Mouse (Mus musculus) gastrocnemius, postnatal 14 days (tissue): Measurements from ENCODE around the gene Rab31. TPM values are rescaled to one million over a fixed set of nuclear protein-coding genes. Genes with fewer than 3 reads are reported as not detected.

Experiments used
- DNase-seq: peaks from one replicate; pipeline ENCODE4 v3.0.0; 2021; ENCODE audit warnings: mixed read lengths
- intact Hi-C: fragments of 180-260 bp; cut with DNase I; formaldehyde crosslinking; loops from one replicate; pipeline ENCODE4 v1.15.1; 2025; ENCODE audit warnings: low total_unique reads
- total RNA-seq, 2 experiments: library from RNA; stranded (reverse); gene quantifications; 2 replicates each; pipeline ENCODE4 v1.2.3; 2021

Rab31 gene
- total RNA-seq, 2 experiments from 2014 or later: 14.1 to 15.4 TPM

DNA sequence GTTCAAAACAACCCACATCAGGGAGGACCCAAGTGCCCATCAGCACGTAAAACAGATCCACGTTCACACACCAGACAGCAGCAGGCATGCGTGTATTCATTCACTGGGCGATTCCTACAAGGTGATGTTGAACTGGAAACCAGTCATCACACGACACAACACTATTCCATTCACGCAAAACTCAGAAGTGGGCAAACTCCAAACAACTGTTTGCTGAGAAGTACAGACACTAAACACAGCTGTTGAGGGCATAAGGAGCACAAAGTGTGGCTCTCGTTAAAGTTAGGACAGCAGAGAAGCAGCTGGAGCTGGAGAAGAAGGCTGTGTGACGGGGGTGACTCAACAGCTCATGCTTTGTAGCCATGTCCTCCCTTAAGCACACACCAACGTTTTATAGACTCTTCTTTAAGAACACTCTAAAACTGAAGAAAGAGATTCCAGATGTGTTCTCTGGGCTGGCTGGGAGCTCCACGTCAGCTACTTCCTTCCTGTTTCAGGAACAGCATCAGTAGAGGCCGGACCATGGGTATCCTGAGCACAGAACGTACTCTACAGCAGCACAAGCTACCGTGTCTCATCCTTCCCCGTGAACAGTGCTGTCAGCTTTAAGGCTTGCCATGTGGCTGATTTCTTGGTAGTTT is 92.6 kb downstream of the Rab31 start:
- intact Hi-C loops: no loop called here
- peak; percentile 20 for DNase-seq

DNA sequence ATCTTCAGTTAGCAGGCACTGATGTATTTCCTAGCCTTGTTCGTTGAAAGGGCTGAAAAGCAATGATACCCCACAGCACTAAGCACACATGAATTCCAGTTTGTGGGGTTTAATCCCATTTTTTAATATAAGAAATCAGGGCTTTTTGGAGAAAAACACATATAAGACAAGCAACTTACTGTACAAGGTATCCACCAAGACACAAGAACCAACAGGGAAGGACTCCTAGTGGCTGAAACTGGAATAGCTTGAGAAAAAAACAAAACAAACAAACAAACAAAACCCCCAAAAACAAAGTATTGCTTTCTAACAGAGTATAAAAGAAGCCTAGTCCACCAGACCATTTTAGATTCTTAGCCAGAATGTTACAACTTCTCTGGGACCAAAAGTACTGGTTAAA is 94.8 kb downstream of the Rab31 start:
- no peak for DNase-seq
- intact Hi-C loops: no loop called here

GRCm38 (mm10) chr17:65676536-65676935 is 96.0 kb downstream of the Rab31 start:
- intact Hi-C loops: no loop called here
- no peak for DNase-seq

- intact Hi-C loops: no loop called here
- no peak for DNase-seq
These were observed 96.6 kb downstream of the Rab31 start for GRCm38 (mm10) chr17:65675985-65676384.

DNA sequence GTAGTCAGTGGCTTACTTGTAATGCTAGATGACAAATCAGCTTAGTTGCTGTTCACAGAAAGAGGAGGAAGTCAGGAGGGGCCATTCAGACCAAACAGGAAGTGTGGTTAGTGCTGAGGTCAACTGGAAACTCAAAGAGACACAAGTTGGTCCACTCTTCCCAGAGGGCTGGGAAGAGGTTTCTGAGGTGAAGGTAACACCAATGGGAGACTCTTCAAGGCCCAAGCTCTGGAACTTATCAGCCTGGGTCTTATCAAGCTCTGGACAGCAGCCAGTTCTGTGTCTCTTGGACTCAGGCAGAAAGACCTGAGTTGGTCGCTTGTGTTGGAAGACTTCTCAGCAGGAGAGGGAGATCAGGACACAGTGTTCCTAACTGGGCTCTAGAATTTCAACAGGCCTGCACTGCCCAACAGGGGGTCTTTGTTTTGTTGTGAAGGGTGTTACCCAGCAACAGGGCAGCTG is 97.8 kb downstream of the Rab31 start:
- intact Hi-C loops: no loop called here
- DNase-seq: no peak

GRCm38 (mm10) chr17:65672926-65673325 is 99.6 kb downstream of the Rab31 start:
- intact Hi-C loops: no loop called here

DNA sequence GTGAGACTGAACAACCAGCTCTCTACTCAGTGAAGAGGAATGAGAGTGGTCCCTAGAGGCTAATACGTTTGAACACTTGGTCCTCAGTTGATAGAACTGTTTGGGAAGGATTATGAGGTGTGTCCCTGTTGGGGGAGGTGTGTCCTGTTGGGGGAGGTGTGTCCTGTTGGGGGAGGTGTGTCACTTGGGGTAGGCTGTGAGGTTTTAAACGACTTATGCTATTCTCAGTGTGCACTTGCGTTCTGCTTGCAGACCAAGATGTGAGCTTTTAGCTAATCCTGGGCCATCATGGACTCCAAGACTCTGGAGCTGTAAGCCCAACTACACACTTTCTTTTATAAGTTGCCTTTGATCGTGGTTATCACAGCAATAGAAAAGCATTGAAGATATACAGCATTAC is 103.5 kb downstream of the Rab31 start:
- DNase-seq: no peak
- intact Hi-C loops: no loop called here

More at GRCm38 (mm10) chr17:65672926-65673325, 99.6 kb downstream of the Rab31 start:
- DNase-seq: no peak

DNA sequence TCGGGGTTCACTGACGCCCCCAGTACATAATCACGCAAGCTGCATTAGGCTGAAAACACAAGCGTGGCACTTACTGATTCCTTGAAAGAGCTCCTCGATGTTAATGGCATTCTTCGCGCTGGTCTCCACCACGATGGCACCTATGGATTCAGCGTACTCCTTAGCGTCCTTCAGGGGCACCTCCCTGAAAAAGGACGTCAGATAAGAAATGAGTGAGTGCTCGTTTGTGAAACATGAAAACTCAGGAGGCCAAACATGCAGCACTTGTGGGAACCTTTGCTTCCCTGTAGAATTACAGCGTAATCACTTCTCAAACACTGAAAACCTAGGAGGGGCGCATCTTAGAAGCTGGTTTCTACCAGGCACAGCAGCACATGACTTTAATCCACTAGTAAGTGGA is 104.8 kb downstream of the Rab31 start:
- intact Hi-C loops: no loop called here
- DNase-seq: no peak

GRCm38 (mm10) chr17:65666388-65667161 is 106.0 kb downstream of the Rab31 start:
- no peak for DNase-seq
- intact Hi-C loops: no loop called here

DNA sequence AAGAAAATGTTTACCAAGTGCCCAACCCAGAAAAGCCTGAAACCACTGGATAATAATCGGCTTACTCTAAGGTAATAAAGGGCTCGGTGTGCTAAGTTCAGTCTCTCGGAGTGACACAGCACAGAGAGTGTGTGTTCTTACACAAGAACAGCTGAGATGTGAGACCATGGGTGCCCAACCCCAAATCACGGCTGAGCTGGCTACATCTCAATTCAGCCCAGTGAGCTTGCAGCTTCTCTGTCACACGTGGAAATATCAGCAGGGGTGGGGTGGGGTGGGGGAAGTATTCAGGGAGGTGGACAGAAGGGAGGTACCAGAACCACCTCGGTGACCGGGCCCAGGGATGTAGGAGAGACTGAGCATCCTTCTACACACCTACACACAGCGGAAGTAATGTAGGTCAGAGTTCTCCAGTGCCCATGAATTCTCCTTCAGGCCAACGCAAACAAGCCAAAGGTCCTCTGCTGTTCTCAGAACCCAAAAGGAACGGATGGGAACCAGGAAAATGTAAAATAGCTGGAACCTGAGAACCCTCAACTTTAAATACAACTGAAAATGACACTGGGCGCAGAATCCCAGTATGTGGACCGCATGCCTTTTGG is 106.7 kb downstream of the Rab31 start:
- DNase-seq: no peak
- intact Hi-C loops: no loop called here

DNA sequence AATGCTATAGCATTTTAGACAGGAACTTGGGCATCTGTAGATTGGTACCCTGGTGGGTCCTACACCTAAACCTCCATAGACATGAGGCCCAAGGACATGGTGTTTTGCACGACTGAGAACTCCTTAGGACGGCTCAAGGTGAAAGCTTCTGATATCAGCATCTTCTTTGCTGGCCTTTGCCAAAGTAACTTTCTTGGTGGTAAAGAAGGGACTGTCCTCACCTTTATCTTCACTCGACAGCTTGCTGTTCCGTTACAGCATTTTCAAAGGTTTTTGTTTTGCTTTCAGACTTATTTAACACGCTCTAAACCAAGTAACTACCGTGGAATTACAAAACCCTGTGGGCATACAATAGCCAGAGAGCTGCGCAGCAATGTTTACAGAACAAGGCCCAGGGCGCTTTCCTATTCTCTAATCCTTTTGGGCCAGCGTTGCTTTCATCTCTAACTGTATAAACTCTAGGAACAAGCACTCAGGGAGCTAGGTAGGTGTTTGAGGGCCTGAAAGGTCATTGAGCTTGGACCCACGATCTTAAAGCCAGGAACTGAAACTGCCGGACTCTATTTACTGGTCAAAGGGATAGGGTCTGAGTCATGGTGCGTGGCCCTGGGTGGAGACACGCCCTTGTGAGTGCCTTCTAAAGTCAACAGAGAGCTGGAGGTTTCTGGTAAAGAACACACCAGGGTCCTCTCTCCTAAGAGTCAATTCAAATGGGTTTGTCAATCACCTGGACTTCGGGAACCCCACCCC is 109.0 kb downstream of the Rab31 start:
- intact Hi-C loops: no loop called here
- no peak for DNase-seq

GRCm38 (mm10) chr17:65662662-65663061 is 109.9 kb downstream of the Rab31 start:
- intact Hi-C loops: no loop called here
- DNase-seq: no peak

- no peak for DNase-seq
- intact Hi-C loops: no loop called here
These were observed 114.1 kb downstream of the Rab31 start for GRCm38 (mm10) chr17:65658416-65658815.

DNA sequence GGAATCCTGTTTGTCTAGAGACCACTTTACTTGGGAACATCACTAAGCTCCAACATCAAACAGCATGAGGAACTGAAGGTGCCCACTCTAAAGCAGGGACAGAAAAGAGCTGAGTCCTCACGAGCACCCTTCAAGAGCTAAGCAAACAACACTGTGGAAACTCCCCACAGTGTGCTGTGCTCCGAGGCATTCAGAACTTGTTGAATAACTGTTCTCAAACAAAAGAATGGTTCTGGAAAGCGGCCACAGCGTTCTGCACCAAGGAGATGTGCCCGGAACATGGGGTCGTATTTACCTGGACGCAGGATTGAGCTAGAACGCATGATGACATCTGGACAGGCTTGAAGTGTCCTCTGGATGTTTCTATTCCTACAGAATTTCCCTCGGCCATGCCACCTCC is 114.6 kb downstream of the Rab31 start:
- intact Hi-C loops: no loop called here
- no peak for DNase-seq

DNA sequence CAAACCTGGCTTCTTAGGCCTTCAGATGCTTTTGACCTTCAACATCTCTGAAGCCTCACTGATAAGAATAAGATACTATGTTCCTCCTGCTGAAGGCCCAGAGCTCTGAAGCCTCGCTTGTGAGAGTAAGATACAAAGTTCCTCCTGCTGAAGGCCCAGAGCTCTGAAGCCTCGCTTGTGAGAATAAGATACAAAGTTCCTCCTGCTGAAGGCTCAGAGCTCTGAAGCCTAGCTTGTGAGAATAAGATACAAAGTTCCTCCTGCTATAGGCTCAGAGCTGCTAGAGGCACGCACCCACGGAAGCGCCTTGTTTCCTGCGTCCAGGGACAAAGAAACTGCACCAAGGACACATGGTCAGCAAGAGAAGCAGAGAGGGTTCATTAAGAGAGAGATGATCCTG is 115.8 kb downstream of the Rab31 start:
- intact Hi-C loops: no loop called here
- DNase-seq: no peak

GRCm38 (mm10) chr17:65656076-65656475 is 116.5 kb downstream of the Rab31 start:
- intact Hi-C loops: no loop called here

DNA sequence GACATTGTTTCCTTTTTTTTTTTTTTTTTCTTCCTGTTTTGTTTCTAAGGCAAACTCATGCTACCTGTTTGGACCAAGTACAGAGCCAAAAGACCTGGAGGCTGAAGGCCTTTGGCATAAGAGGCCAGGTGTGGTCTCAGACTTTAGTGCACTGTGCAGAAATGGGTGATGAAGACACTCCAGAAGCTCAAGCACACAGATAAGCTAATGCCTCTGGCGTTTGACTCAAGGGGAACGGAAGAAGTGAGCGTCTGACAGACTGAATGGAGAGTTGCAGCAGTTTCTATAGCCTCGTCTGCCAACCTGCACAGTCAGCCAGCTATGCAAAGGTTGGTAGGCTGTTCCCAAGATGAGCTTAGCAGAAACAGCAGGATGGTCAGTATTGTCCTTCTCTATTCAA is 116.9 kb downstream of the Rab31 start:
- intact Hi-C loops: no loop called here
- no peak for DNase-seq

More at GRCm38 (mm10) chr17:65656076-65656475, 116.5 kb downstream of the Rab31 start:
- no peak for DNase-seq

- no peak for DNase-seq
- intact Hi-C loops: no loop called here
These were observed 122.0 kb downstream of the Rab31 start for GRCm38 (mm10) chr17:65650598-65650997.

- peak; percentile 21 for DNase-seq
- intact Hi-C loops: no loop called here
These were observed 123.4 kb downstream of the Rab31 start for GRCm38 (mm10) chr17:65649175-65649493.
